Mouse (Mus musculus) stomach, embryonic 14.5 days (tissue): Measurements from ENCODE around the gene Cep295nl. TPM values are rescaled to one million over a fixed set of nuclear protein-coding genes. Genes with fewer than 3 reads are reported as not detected.
A peak's percentile ranks its signal among the peaks of the same experiment; 100 is the strongest.

Experiments used
- ATAC-seq: fragments of 200-750 bp; cut with Nextera tagmentation; 2 replicates; pipeline ENCODE4 v1.8.0; 2017; ENCODE audit warnings: low read depth, moderate TSS enrichment; ENCODE audit not compliant: insufficient number of reproducible peaks, insufficient read depth, low FRiP score
- H3K27ac ChIP-seq: fragments of 300-500 bp; sonication (generic); 2 replicates; pipeline ENCODE4 v1.5.1; 2014; ENCODE audit warnings: mild to moderate bottlenecking, low read length, moderate library complexity, mixed read lengths
- H3K27me3 ChIP-seq: fragments of 300-500 bp; sonication (generic); 2 replicates; pipeline ENCODE4 v1.6.1; 2014; ENCODE audit warnings: low read length, control low read depth, mixed read lengths; ENCODE audit not compliant: control insufficient read depth, insufficient read depth
- H3K36me3 ChIP-seq: fragments of 300-500 bp; sonication (generic); 2 replicates; pipeline ENCODE4 v1.6.1; 2014; ENCODE audit warnings: mild to moderate bottlenecking, control low read depth, low read length, moderate library complexity, mixed read lengths; ENCODE audit not compliant: control insufficient read depth, insufficient read depth
- H3K4me1 ChIP-seq: fragments of 300-500 bp; sonication (generic); 2 replicates; pipeline ENCODE4 v1.6.1; 2014; ENCODE audit warnings: low read length, control low read depth, mixed read lengths; ENCODE audit not compliant: control insufficient read depth, insufficient read depth
- H3K4me2 ChIP-seq: fragments of 300-500 bp; sonication (generic); replicated peaks from 2 replicates; pipeline ENCODE4 v1.6.1; 2014; ENCODE audit warnings: low read depth, low read length, control low read depth
- H3K4me3 ChIP-seq: fragments of 300-500 bp; sonication (generic); 2 replicates; pipeline ENCODE4 v1.5.1; 2014; ENCODE audit warnings: low read depth, low read length, control low read depth
- H3K9ac ChIP-seq: fragments of 300-500 bp; sonication (generic); replicated peaks from 2 replicates; pipeline ENCODE4 v1.6.1; 2014; ENCODE audit warnings: low read depth, mild to moderate bottlenecking, control low read depth, low read length, moderate library complexity, mixed read lengths
- H3K9me3 ChIP-seq: fragments of 300-500 bp; sonication (generic); 2 replicates; pipeline ENCODE4 v1.6.1; 2016; ENCODE audit warnings: low read depth, low read length, control low read depth; ENCODE audit not compliant: control insufficient read depth
- WGBS: fragments of 180-500 bp; shearing (Covaris S2); extraction: QIAGEN DNeasy Blood & Tissue Kit; methylation state at CpG from one replicate; pipeline ENCODE4 v1.1.7; 2014; 5-methylcytosine and 5-hydroxymethylcytosine counted together
- polyA plus RNA-seq: library from polyadenylated mRNA; unstranded; fragments of >200 nt; fragmentation: Nextera tagmentation; extraction: Ambion mirVana; gene quantifications from 2 replicates; pipeline ENCODE4 v1.2.1, GENCODE M21; 2014

Gene Cep295nl
- polyA plus RNA-seq, 1 experiment from 2014 or later: not detected

DNA sequence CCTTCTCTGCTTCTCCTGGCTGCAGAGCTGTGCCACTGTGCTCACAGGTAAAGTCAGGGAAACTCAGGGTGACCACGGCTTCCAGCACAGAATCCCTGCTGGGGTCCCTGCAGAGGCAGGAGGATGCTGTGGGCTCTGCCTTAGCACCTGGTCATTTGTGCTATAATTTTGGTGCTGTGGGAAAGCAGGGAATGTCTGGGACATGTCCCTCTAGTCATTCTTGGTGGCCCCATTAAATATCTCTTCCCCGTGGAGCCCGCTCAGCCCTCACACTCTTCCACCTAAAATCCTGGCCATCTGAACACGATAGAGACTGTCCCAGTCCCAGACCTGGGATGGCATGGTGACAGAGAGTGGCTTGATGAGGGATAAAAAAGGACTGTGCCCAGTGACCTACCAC, 21.7 kb upstream of the Cep295nl start:
- no peak for ATAC-seq
- no peak overlapping the region for H3K4me2 ChIP-seq
- H3K9me3 ChIP-seq: no peaks in the 10 kb centered on the region
- no peak overlapping the region for H3K4me3 ChIP-seq
- WGBS: 84% methylated on average over 4 of the region's 4 CpGs
- H3K36me3 ChIP-seq: no peaks in the 10 kb centered on the region
- peak overlapping the region; percentile 69; the same call in 1 of the 2 replicates for H3K27ac ChIP-seq
- H3K4me1 ChIP-seq: peaks cover 42% of the 10 kb centered on the region
- H3K9ac ChIP-seq: no peak overlapping the region
- no peaks in the 10 kb centered on the region for H3K27me3 ChIP-seq

DNA sequence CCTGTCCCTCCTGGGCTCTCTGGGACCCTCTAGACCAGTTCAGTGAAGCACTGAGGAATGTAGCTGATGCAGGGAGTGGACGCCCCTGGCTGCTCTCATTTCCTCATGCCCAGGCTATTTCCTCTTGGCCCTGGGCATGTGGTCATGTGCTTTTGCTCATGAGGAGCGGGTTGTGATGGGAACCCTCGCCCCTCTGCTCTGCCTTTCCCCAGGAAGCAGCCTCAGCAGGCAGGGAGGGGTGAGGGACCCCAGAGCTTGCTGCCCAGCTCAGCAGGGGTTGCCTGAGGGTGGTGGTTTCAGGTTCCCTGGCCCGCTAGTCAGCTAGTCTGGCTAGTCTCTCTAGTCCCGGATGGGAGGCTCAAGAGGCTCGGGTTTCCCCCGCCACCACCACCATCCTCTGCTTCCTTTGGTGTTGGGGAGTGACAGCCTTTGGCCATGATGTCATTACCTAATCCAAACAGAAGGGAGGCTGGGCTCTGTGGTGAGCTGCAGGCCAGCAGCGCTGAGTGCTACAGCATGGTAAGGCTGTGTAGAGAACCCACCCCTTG, 20.7 kb upstream of the Cep295nl start:
- WGBS: 6% methylated on average over 8 of the region's 8 CpGs
- H3K9ac ChIP-seq: no peak overlapping the region

DNA sequence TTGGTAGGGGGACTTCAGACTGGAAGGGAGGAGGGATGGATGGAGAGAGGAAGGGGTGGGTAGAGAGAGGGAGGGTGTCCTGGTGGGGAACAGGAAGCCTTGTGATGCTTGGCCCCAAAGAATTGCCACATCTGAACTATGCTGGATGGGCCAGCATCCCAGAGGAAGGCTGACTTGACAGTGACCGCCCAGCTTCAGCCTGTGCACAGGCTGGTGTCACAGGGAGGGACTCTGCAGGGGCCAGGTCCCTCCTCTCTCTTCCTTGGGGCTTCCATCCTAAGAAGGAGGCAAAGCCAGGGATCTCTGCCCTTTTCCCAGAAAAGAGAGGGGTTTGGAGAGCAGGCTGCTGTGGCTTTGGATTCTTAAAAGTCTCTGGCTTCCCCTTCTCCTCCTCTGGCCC, 20.2 kb upstream of the Cep295nl start:
- H3K27me3 ChIP-seq: no peaks in the 10 kb centered on the region
- H3K4me3 ChIP-seq: no peak overlapping the region
- no peak overlapping the region for H3K9ac ChIP-seq
- H3K36me3 ChIP-seq: no peaks in the 10 kb centered on the region
- H3K9me3 ChIP-seq: no peaks in the 10 kb centered on the region
- peak overlapping the region; percentile 69; the same call in 1 of the 2 replicates for H3K27ac ChIP-seq
- 56% methylated on average over 1 of the region's 1 CpGs for WGBS
- H3K4me2 ChIP-seq: no peak overlapping the region
- H3K4me1 ChIP-seq: peaks cover 42% of the 10 kb centered on the region
- no peak for ATAC-seq

More for the DNA sequence above, 20.7 kb upstream of the Cep295nl start:
- 0 out of 2 replicates have a peak overlapping the region, but pooled peaks have one; percentile 11 for H3K4me2 ChIP-seq
- no peaks in the 10 kb centered on the region for H3K36me3 ChIP-seq
- no peaks in the 10 kb centered on the region for H3K9me3 ChIP-seq
- H3K4me1 ChIP-seq: peaks cover 42% of the 10 kb centered on the region
- peak; percentile 71; the same call in 1 of the 2 replicates for ATAC-seq
- H3K4me3 ChIP-seq: no peak overlapping the region
- H3K27ac ChIP-seq: peak overlapping the region; percentile 69
- no peaks in the 10 kb centered on the region for H3K27me3 ChIP-seq

DNA sequence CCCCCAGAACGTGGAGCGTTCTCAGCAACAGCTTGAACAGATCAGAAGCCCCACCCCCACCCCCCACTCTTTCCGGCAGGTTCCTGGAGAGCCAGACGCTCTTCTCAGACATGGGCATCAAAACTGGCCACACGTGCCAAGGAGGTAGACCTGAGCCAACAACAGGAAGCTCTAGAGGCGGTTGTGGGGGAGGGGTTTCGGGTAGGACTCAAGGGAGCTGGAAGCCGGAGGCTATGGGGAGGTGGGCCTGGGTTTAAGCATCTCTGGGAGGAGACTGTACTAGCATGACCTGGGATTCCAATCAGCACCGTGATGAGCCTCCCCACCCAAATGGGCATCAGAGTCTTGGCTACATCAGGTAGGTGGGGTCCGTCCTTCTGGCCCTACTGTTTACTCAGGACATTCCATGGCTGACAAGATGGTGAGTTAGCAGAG, 18.6 kb upstream of the Cep295nl start:
- 32% methylated on average over 10 of the region's 10 CpGs for WGBS
- peaks cover 41% of the 10 kb centered on the region for H3K4me1 ChIP-seq
- ATAC-seq: no peak
- H3K36me3 ChIP-seq: no peaks in the 10 kb centered on the region
- no peak overlapping the region; the same call in 1 of the 2 replicates for H3K9ac ChIP-seq
- no peak overlapping the region for H3K27ac ChIP-seq
- no peaks in the 10 kb centered on the region for H3K27me3 ChIP-seq
- H3K4me3 ChIP-seq: no peak overlapping the region
- no peaks in the 10 kb centered on the region for H3K9me3 ChIP-seq
- H3K4me2 ChIP-seq: no peak overlapping the region

DNA sequence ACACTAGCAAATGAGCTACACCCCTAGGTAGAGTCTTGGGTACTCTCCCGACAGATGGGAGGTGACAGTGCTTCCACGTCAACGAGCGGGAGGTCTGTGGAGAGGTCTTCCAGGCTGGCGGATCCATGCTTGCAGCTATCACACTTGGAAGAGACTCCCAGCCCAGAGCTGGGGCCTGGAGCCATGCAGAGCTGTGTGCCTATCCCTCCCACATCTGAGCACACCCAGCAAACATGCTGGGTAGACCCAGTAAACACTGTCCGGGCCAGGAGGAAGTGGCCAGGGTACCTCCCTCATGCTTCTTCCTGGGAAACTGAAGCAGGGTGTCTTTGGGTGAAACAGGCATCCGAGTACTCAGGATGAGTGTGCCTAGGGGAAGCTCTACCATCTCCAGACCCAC, 18.2 kb upstream of the Cep295nl start:
- H3K27ac ChIP-seq: 0 out of 2 replicates have a peak overlapping the region, but pooled peaks have one; percentile 33
- H3K4me1 ChIP-seq: peaks cover 42% of the 10 kb centered on the region
- no peak overlapping the region for H3K4me2 ChIP-seq
- ATAC-seq: no peak
- no peaks in the 10 kb centered on the region for H3K9me3 ChIP-seq
- no peaks in the 10 kb centered on the region for H3K27me3 ChIP-seq
- H3K36me3 ChIP-seq: no peaks in the 10 kb centered on the region
- WGBS: 55% methylated on average over 7 of the region's 7 CpGs
- H3K4me3 ChIP-seq: no peak overlapping the region
- no peak overlapping the region; the same call in 1 of the 2 replicates for H3K9ac ChIP-seq

DNA sequence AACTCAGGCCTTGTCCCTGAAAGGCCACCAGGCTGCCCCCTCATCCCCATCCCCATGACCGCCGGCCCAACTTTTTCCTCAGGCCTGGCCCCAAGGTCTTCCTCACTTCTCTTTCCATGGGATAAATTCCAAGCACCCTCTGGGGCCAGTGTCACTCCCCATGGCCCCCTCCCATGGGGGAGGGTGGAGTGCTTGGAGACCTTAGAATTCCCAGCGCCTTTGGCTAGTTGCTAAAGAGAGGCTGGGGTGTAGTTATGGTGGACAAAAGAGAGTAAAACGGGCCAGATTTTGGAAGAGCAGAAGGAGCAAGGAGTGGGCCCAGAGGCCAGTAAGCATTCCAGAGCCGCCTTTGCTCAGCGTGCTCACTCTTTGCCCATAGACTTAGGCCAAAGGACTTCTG, 13.3 kb upstream of the Cep295nl start, which contains the start of gene Timp2:
Gene Timp2 (minus strand): TSS at position 101 of the 400 bp plus-strand sequence.
- peak within 1 kb of the TSS; percentile 91 for H3K27ac ChIP-seq
- H3K36me3 ChIP-seq: 0 out of 2 replicates have a peak, but pooled peaks cover 4% of the 10 kb centered on the region
- peak within 1 kb of the TSS; percentile 70 for H3K4me2 ChIP-seq
- H3K9me3 ChIP-seq: no peaks in the 10 kb centered on the region
- peak within 1 kb of the TSS; percentile 92 for H3K9ac ChIP-seq
- H3K4me3 ChIP-seq: peak within 1 kb of the TSS; percentile 79
- peaks cover 22% of the 10 kb centered on the region for H3K4me1 ChIP-seq
- 32% methylated on average over 6 of the region's 6 CpGs for WGBS
- H3K27me3 ChIP-seq: no peaks in the 10 kb centered on the region
- no peak for ATAC-seq

DNA sequence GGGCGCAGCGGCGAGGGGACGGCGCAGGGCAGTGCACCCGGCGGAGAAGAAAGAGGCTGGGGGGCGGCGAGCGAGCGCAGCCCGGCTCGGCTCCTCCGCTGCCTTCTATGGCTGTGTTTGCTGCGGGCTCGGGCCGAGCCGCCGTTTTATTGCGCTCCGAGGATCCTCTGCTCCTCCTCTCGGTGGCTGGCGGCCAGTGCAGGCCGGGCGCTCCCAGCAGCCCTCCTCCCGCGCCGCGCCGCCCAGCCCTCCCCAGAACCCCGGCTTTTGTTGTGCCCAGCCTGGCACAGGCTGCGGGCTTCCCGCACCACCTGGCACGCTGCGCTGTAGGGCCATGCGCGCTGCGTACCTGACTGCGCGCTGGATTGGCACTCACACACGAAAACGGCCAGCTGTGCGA, 12.9 kb upstream of the Cep295nl start:
- Histone ChIP-seq H3K27me3 (no peaks in the 10 kb centered on the region), H3K36me3 (0 out of 2 replicates have a peak, but pooled peaks cover 4% of the 10 kb centered on the region), H3K9ac (peak overlapping the region; percentile 92), H3K4me2 (peak overlapping the region; percentile 70), H3K9me3 (no peaks in the 10 kb centered on the region), H3K4me1 (peaks cover 17% of the 10 kb centered on the region), H3K4me3 (peak overlapping the region; percentile 79), H3K27ac (peak overlapping the region; percentile 91)
- ATAC-seq: peak; percentile 92
- under 1% methylated on average over 43 of the region's 43 CpGs for WGBS

DNA sequence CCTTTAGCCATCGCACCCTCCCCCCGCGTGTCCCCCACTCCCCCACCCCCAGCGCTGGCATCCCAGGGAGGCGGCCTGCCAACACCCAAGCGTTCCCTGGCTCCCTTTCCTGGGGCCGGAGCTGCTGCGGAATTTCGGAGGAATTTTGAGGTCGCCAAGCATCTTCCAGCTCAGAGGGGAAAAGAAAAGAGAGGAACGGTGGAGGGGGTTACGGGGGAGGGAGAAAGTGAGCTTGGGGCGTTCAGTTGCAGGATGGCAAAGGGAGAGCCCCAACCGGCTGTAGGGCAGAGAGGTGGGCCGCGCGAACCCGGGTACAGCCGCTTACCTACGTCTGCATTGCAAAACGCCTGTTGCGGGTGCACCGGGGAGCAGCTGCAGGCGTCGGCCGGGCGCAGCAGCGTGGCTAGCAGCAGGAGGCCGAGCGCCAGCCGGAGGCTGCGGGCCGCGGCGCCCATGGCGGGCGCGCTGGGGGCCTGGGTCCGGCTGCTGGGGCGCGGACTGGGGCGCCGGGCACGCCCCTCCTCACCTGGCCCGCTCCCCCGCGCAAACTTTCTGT, 12.4 kb upstream of the Cep295nl start:
- Histone ChIP-seq H3K9me3 (no peaks in the 10 kb centered on the region), H3K4me1 (peaks cover 17% of the 10 kb centered on the region; the same call in 1 of the 2 replicates)
- WGBS: under 1% methylated on average over 31 of the region's 47 CpGs

More for the DNA sequence above, 12.4 kb upstream of the Cep295nl start:
- peak overlapping the region; percentile 92 for H3K9ac ChIP-seq
- peak overlapping the region; percentile 70 for H3K4me2 ChIP-seq
- peak overlapping the region; percentile 79 for H3K4me3 ChIP-seq
- 0 out of 2 replicates have a peak, but pooled peaks cover 4% of the 10 kb centered on the region for H3K36me3 ChIP-seq
- peak; percentile 50; the same call in 1 of the 2 replicates for ATAC-seq
- no peaks in the 10 kb centered on the region for H3K27me3 ChIP-seq
- peak overlapping the region; percentile 91 for H3K27ac ChIP-seq
